Mouse (Mus musculus): ENCODE data around the gene Kcnab2. TPM values are rescaled to one million over a fixed set of nuclear protein-coding genes. Genes with fewer than 3 reads are reported as not detected.

Kcnab2 gene
- polyA plus RNA-seq, 1 experiment from 2014 or later: 3.6 TPM

DNA sequence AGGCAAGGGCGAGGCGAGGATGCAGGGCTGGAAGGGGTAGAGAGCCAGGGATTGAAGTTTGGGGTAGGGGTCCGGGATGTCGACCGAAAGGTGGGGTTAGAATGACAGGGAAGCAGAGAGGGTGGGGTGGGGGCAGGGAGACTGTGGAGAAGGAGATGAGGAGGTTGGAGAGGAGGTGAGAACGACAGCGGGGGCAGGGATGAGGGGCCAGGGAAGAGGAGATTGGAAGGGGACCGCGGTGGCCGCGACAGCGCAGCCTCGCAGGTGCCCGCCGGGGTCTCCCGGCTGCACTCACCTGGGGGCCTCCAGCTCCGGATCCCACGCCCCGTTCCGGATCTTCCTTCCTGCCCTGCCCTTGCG is 585 bp downstream of the Kcnab2 start:
- WGBS: 1% methylated on average over 12 of the region's 21 CpGs
- H3K4me2 ChIP-seq: peak overlapping the region; percentile 88
- peak overlapping the region; percentile 58 for H3K9ac ChIP-seq
- H3K9me3 ChIP-seq (replicated peaks): peaks cover 7% of the 10 kb centered on the region; the same call in 1 of the 2 replicates
- no peak overlapping the region for H3K27ac ChIP-seq
- no peaks in the 10 kb centered on the region for H3K36me3 ChIP-seq
- H3K4me3 ChIP-seq: peak overlapping the region; percentile 66
- peaks cover 19% of the 10 kb centered on the region for H3K4me1 ChIP-seq (replicated peaks)
- ATAC-seq (replicated peaks; ENCODE audit: insufficient number of reproducible peaks, insufficient read depth, low FRiP score, low read depth): no peak
- H3K27me3 ChIP-seq: peaks cover 10% of the 10 kb centered on the region

DNA sequence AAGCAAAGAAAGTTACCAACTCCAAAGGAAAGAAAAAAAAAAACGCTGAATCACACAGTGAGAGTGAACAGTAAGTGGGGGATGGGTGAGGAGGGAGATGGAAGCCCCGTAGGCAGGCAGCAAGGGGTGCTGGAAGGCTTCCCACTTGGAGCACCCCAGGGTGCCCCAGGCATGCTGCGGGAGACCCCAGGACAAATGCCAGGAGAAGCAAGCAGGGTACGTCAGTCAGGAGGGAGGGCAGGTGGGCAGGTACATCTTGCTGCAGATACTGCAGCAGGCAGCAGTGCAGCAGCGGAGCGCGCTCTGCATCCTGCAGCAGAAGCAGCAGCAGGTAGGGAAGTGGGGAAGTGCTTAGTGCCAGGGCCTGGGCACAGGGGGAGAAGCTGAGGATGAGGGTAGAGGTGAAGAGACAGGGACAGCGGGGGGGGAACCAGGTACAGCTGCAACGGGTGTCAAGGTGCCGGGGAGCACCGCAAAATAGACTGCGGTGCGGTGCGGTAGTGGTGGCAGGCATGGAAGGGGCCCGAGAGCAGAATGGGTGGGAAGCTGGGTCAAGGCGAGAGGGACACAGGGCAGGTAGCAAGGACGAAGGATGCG is 1.1 kb downstream of the Kcnab2 start, which contains the start of gene Nphp4:
Nphp4 (plus strand) TSS at position 280 of the 597 bp plus-strand sequence.
- Histone ChIP-seq H3K27me3 (peaks cover 10% of the 10 kb centered on the region), H3K9me3 (replicated peaks) (peaks cover 12% of the 10 kb centered on the region; the same call in 1 of the 2 replicates), H3K4me2 (peak within 1 kb of the TSS; percentile 88), H3K9ac (peak within 1 kb of the TSS; percentile 69), H3K27ac (no peak within 1 kb of the TSS), H3K4me3 (peak within 1 kb of the TSS; percentile 66), H3K36me3 (no peaks in the 10 kb centered on the region), H3K4me1 (replicated peaks) (peaks cover 19% of the 10 kb centered on the region)
- 4% methylated on average over 18 of the region's 18 CpGs for WGBS
- no peak for ATAC-seq (replicated peaks; ENCODE audit: insufficient number of reproducible peaks, insufficient read depth, low FRiP score, low read depth)

DNA sequence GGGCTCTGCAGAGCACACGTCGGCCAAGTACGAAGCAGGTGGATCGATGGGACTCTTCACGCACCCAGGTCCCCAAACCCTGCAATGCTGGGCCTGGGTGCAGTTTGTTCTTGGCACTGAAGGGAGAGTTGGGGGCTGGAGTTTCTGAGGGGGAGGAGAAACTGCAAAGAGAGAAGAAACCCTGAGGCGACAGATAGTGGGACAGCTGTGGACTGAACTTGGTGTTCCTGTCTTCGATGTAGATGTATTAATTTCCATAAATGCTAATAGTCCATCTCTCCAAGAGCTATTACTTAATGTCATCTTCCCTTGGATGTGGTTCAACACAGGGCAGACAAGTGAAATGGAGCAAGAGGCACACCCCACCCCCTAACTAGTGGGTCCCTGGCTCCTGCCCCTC is 1.7 kb downstream of the Kcnab2 start:
- Histone ChIP-seq H3K36me3 (no peaks in the 10 kb centered on the region), H3K9ac (no peak overlapping the region), H3K4me2 (no peak overlapping the region), H3K9me3 (replicated peaks) (peaks cover 12% of the 10 kb centered on the region; the same call in 1 of the 2 replicates), H3K27me3 (peaks cover 10% of the 10 kb centered on the region), H3K4me3 (no peak overlapping the region), H3K4me1 (replicated peaks) (peaks cover 19% of the 10 kb centered on the region), H3K27ac (no peak overlapping the region)
- 79% methylated on average over 7 of the region's 7 CpGs for WGBS
- no peak for ATAC-seq (replicated peaks; ENCODE audit: insufficient number of reproducible peaks, insufficient read depth, low FRiP score, low read depth)

DNA sequence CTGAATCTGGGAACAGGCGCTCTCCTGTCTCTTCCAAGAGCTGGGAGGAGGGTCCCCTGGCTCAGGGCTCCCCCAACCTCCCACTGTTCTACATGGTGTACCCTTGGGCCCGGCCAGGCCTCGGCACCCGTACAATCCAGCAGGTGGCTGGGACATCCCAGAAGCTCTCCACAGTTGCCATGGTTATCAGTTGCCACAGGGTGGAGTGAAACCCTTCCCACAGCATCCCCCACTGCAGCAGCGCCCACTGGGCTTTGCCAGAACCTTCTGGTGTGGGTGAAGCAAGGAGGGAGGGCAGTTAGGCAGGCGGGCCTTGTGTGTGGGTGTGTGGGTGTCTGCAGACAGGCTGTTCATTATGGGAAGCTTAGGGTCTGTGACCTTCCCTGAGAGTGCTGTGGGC is 9.7 kb downstream of the Kcnab2 start:
- Histone ChIP-seq H3K9ac (no peak overlapping the region), H3K36me3 (no peaks in the 10 kb centered on the region), H3K4me1 (replicated peaks) (peaks cover 18% of the 10 kb centered on the region), H3K27me3 (no peaks in the 10 kb centered on the region), H3K4me2 (no peak overlapping the region), H3K27ac (no peak overlapping the region), H3K4me3 (no peak overlapping the region), H3K9me3 (replicated peaks) (peaks cover 12% of the 10 kb centered on the region; the same call in 1 of the 2 replicates)
- WGBS: 83% methylated on average over 6 of the region's 6 CpGs
- ATAC-seq (replicated peaks; ENCODE audit: insufficient number of reproducible peaks, insufficient read depth, low FRiP score, low read depth): peak; percentile 15; the same call in 1 of the 2 replicates

DNA sequence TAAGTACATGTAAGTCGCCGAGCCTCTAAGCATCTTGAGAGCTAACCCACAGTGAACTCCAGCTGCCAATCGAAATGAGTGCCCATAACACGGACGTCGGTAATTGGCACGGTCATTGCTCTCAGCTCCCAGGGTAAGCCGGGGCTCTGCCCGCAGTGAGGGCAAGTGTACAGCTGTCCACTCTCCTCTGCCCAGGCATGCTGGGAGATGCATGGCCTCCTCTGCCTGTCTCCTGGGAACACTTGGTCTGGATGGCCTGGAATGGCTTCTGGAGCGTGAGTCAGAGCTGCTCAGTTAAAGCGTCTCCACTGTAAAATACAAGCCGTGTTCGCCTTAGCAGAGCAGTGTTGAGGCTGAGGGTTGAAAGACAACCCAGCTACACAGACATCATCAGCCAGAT is 11.1 kb downstream of the Kcnab2 start:
- 0 out of 2 replicates have a peak, but pooled peaks cover 1% of the 10 kb centered on the region for H3K9me3 ChIP-seq (replicated peaks)
- no peak for ATAC-seq (replicated peaks; ENCODE audit: insufficient number of reproducible peaks, insufficient read depth, low FRiP score, low read depth)
- WGBS: 87% methylated on average over 13 of the region's 13 CpGs
- H3K36me3 ChIP-seq: no peaks in the 10 kb centered on the region
- H3K27me3 ChIP-seq: no peaks in the 10 kb centered on the region
- no peak overlapping the region for H3K27ac ChIP-seq
- no peak overlapping the region for H3K9ac ChIP-seq
- H3K4me3 ChIP-seq: no peak overlapping the region
- peaks cover 24% of the 10 kb centered on the region for H3K4me1 ChIP-seq (replicated peaks)
- H3K4me2 ChIP-seq: no peak overlapping the region

DNA sequence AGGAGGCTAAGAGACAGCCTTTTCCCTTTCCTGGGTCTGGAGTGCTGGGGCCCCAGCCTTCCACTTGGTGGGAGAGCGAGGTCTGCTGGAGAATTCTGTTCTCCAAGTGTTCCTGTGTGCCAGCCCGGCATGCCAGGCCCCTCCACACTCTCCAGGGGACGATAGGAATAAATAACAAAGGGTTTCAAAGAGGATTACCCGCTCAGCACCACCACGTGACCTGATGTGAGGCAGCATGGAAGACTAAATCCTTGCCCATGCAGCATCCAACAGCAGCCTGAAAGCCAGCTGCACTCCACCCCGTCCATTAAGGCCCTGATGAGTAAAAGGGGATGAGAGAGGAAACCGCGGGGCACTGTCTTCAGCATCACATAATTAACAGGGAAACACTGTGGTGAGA is 12.6 kb downstream of the Kcnab2 start:
- no peaks in the 10 kb centered on the region for H3K9me3 ChIP-seq (replicated peaks)
- no peak overlapping the region for H3K9ac ChIP-seq
- no peak overlapping the region for H3K27ac ChIP-seq
- no peak overlapping the region for H3K4me2 ChIP-seq
- 35% methylated on average over 8 of the region's 8 CpGs for WGBS
- no peak overlapping the region for H3K4me3 ChIP-seq
- peaks cover 24% of the 10 kb centered on the region for H3K4me1 ChIP-seq (replicated peaks)
- H3K36me3 ChIP-seq: no peaks in the 10 kb centered on the region
- no peaks in the 10 kb centered on the region for H3K27me3 ChIP-seq
- ATAC-seq (replicated peaks; ENCODE audit: insufficient number of reproducible peaks, insufficient read depth, low FRiP score, low read depth): no peak

DNA sequence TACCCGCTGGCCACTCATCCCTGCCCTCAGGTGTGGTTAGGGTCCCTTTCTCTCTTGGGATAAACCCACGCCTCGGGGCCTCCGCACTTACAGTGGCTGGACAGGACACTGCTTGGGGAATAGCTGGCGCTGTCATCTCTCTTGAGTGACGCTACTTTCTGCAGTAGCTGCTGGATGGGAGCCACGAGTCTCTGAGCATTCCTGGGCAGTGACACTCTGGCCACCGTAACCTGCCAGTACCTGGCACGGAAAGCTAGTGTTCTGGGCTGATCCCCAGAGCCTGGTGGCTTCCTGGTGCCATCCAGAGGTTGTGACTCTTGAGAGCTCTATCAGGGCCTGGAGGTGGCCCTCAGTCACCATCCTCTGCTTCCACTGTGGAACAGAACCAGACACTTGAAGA is 14.5 kb downstream of the Kcnab2 start:
- H3K4me2 ChIP-seq: no peak overlapping the region
- H3K27me3 ChIP-seq: no peaks in the 10 kb centered on the region
- no peak overlapping the region for H3K4me3 ChIP-seq
- H3K9ac ChIP-seq: no peak overlapping the region
- H3K36me3 ChIP-seq: no peaks in the 10 kb centered on the region
- H3K27ac ChIP-seq: no peak overlapping the region
- WGBS: 47% methylated on average over 9 of the region's 9 CpGs
- H3K4me1 ChIP-seq (replicated peaks): peaks cover 20% of the 10 kb centered on the region
- no peaks in the 10 kb centered on the region for H3K9me3 ChIP-seq (replicated peaks)
- peak; percentile 24; the same call in 1 of the 2 replicates for ATAC-seq (replicated peaks; ENCODE audit: insufficient number of reproducible peaks, insufficient read depth, low FRiP score, low read depth)

DNA sequence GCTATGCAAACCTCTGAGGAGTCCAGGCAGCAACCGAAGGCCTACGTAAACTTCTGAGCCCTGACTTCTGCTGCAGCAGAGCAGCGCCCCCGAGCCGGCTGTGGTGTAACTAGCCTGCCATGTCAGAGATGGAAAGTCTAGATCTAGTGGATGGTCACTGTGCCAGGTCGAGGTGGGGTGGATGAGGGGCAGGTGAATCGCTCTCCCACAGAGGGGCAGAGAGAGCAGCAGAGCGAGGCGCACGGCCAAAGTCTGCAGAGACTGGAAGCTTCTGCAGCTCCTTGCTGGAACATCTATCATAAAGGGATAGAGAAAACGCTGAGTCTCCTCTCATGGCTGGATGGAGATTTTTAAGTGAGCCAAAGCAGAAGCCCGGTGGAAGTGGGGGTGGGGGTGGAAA is 15.2 kb downstream of the Kcnab2 start:
- no peaks in the 10 kb centered on the region for H3K36me3 ChIP-seq
- no peaks in the 10 kb centered on the region for H3K27me3 ChIP-seq
- no peak overlapping the region for H3K4me3 ChIP-seq
- peaks cover 20% of the 10 kb centered on the region for H3K4me1 ChIP-seq (replicated peaks)
- WGBS: 79% methylated on average over 12 of the region's 12 CpGs
- no peak overlapping the region for H3K4me2 ChIP-seq
- no peak overlapping the region for H3K27ac ChIP-seq
- no peaks in the 10 kb centered on the region for H3K9me3 ChIP-seq (replicated peaks)
- H3K9ac ChIP-seq: no peak overlapping the region
- ATAC-seq (replicated peaks; ENCODE audit: insufficient number of reproducible peaks, insufficient read depth, low FRiP score, low read depth): no peak

DNA sequence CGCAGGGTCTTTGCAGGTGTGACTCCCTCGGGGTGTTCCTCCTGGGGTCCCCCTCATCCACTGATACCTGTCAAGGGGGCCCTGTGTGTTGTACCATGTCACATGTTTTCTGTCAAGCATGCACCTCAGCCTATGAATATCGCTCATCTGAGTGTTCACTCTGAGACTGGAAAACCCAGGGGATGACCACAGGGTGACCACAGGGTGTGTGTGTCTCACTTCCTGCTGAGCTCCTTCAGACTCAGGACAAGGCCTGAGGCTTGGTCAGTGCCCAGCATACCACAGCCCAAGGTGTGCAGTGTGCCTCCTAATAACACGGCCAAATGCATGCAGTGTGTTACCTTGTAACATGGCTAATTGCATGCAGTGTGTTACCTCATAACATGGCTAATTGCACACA is 20.0 kb downstream of the Kcnab2 start:
- H3K9me3 ChIP-seq (replicated peaks): no peaks in the 10 kb centered on the region
- WGBS: 86% methylated on average over 4 of the region's 4 CpGs
- peaks cover 13% of the 10 kb centered on the region for H3K4me1 ChIP-seq (replicated peaks)
- H3K27me3 ChIP-seq: no peaks in the 10 kb centered on the region
- no peak overlapping the region for H3K4me2 ChIP-seq
- no peak for ATAC-seq (replicated peaks; ENCODE audit: insufficient number of reproducible peaks, insufficient read depth, low FRiP score, low read depth)
- H3K9ac ChIP-seq: no peak overlapping the region
- no peaks in the 10 kb centered on the region for H3K36me3 ChIP-seq
- H3K27ac ChIP-seq: no peak overlapping the region
- no peak overlapping the region for H3K4me3 ChIP-seq

DNA sequence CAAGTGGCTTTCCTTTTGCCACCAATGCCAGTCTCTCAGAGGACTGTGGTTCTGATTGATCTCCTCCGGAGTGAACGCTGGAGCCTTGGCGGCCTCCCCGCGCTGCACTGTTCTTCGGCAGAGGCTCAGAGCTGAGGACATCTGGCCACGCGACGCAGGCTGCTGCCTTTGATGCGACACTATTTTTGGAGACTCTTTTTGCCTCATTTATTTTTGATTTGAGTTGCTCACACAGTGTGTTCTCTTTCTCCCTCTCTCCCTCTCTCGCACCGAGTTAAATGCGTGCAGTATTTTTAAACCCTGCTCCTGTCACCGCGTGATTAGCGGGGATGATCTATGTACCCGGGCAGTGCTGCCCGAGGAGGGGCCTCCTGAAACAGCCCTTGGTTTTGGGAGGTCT is 21.1 kb downstream of the Kcnab2 start:
- no peak overlapping the region for H3K4me3 ChIP-seq
- 52% methylated on average over 18 of the region's 18 CpGs for WGBS
- H3K9me3 ChIP-seq (replicated peaks): no peaks in the 10 kb centered on the region
- no peaks in the 10 kb centered on the region for H3K36me3 ChIP-seq
- H3K9ac ChIP-seq: no peak overlapping the region
- no peak overlapping the region; the same call in 1 of the 2 replicates for H3K27ac ChIP-seq
- H3K27me3 ChIP-seq: no peaks in the 10 kb centered on the region
- peaks cover 11% of the 10 kb centered on the region for H3K4me1 ChIP-seq (replicated peaks)
- H3K4me2 ChIP-seq: peak overlapping the region; percentile 23
- no peak; the same call in 1 of the 2 replicates for ATAC-seq (replicated peaks; ENCODE audit: insufficient number of reproducible peaks, insufficient read depth, low FRiP score, low read depth)

DNA sequence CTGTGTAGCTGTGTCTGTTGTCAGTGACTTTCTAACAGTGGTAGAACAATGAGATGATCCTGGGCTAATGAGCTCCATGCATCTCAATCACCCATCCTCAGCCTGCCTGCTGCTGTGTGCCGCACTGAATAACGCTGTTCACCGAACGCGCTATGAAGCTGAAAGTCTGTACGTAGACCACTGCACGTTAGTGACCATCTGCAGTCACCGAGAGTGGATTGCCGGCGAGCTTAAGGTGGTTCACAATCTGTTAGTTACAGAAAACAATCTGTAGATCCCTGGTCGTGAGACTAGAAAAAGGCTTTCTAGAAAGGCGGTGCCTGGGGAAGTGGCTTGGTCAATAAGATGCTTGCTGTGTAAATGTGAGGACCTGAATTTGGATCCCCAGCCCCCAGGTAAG is 23.5 kb downstream of the Kcnab2 start:
- ATAC-seq (replicated peaks; ENCODE audit: insufficient number of reproducible peaks, insufficient read depth, low FRiP score, low read depth): no peak
- no peak overlapping the region for H3K4me3 ChIP-seq
- no peaks in the 10 kb centered on the region for H3K27me3 ChIP-seq
- no peak overlapping the region for H3K4me2 ChIP-seq
- H3K4me1 ChIP-seq (replicated peaks): peaks cover 11% of the 10 kb centered on the region
- H3K36me3 ChIP-seq: no peaks in the 10 kb centered on the region
- WGBS: 88% methylated on average over 12 of the region's 12 CpGs
- H3K9me3 ChIP-seq (replicated peaks): no peaks in the 10 kb centered on the region
- no peak overlapping the region for H3K27ac ChIP-seq
- H3K9ac ChIP-seq: no peak overlapping the region

DNA sequence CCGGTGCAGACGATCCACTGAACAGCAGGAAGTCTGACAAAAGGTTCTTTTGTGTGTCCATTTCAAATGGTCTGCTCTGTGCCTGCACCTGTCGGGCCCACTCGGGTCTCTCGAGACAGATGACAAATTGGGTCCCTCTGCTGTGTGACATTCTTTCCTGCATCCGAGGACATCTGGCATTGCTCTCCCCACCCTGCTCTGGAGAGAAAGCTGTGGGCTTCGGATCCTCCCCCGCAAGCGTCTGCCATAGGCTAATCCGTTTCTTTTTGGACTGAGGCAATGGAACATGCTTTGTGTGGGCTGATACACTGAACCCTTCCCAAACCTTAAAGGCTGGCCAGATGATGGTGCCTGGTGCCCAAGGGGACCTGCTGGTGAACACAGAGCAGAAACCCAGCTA is 24.6 kb downstream of the Kcnab2 start:
- Histone ChIP-seq H3K27ac (no peak overlapping the region), H3K4me1 (replicated peaks) (peaks cover 11% of the 10 kb centered on the region), H3K4me2 (no peak overlapping the region), H3K27me3 (no peaks in the 10 kb centered on the region), H3K36me3 (no peaks in the 10 kb centered on the region), H3K9ac (no peak overlapping the region), H3K9me3 (replicated peaks) (no peaks in the 10 kb centered on the region), H3K4me3 (no peak overlapping the region)
- WGBS: 64% methylated on average over 10 of the region's 10 CpGs
- ATAC-seq (replicated peaks; ENCODE audit: insufficient number of reproducible peaks, insufficient read depth, low FRiP score, low read depth): no peak
